Mouse (Mus musculus) liver, adult (tissue): ENCODE data around the gene Tmod2.

Experiments used
- GATA4 ChIP-seq: IDR thresholded peaks from 2 replicates; pipeline ENCODE4 v1.6.1; 2014; ENCODE audit warnings: mild to moderate bottlenecking, low read length; ENCODE audit not compliant: insufficient replicate concordance

Gene Tmod2

DNA sequence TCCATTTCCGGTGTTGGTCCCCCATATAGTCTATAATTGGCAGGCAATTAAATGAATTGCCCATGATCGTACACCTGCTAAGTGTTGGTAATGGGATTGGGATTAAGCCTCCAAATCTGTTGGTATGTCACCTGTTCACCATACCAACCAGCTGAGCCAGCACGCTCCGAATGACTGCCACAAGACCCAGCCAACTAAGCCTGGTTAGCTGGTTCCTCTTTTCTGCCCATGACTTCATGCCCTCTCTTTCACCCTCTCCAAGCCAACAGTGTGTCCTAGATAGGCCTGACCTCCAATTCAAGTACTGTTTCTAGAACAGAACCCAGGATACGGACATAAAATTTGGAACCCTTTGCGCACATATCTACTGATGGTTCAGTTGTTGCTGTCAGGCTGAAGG, 42.7 kb downstream of the Tmod2 start:
- no peak for TF ChIP-seq GATA4

DNA sequence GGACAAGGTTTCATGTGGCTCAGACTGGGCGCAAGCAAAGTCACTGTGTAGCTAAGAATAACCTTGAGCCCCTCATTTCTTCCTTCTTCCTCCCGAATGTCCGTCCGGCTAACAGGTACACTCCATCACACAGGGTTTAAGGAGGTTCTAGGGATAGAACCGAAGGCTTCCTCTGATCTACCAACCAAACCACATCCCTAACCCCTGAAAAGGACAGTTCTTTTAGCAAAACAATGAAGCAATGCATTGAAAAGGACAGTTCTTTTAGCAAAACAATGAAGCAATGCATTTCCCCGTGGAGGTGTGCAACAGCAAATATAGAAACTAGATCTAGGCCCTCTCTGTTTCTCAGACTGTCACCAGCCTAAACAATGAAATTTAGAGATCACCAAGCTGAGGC, 46.2 kb downstream of the Tmod2 start:
- TF ChIP-seq GATA4: no peak

- TF ChIP-seq GATA4: no peak
Measured at GRCm38 (mm10) chr9:75563622-75564021, 47.5 kb downstream of the Tmod2 start.

DNA sequence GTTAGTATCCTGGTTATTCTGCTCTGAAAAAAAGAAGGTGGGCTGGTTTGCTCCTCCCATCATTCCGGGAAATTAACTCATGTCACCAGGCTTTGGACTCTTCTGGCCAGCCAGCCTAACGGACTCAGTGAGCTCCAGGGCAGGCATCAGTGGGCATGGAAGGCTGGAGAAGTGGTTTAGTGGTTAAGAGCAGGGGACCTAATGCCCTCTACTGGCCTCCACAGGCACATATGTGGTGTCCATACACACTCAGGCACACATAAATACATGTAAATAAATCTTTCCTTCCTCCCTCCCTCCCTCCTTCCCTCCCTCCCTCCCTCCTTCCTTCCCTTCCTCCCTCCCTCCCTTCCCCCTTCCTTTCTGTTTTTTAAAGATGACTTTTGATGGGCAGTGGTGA, 47.9 kb downstream of the Tmod2 start:
- no peak for TF ChIP-seq GATA4

DNA sequence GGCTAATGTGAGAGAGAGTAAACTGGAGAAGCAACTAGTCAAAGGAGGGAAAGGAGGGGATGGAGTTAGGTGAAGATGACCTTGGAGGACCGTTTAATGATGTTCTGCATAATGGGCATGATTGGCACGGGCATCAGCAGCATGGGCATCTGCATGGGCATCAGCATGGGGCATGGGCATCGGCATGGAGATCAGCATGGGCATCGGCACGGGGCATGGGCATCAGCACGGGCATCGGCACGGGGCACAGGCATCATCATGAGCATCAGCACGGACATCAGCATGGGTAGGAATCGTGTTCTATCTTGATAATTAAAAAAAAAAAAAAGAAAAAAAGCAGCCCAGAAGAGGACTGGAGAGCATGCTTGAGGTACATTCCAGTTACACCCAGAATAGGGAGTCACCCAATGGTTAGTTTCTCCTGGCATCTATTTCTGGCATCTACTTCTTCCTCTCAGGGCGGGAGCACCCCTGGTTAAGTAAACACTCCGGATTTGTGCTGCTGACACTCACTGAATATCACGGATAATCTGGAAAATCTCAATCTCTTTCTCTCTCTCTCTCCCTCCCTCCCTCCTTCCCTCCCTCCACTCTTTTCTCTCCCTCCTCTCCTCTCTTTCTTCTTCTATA, 50.0 kb downstream of the Tmod2 start:
- TF ChIP-seq GATA4: no peak

DNA sequence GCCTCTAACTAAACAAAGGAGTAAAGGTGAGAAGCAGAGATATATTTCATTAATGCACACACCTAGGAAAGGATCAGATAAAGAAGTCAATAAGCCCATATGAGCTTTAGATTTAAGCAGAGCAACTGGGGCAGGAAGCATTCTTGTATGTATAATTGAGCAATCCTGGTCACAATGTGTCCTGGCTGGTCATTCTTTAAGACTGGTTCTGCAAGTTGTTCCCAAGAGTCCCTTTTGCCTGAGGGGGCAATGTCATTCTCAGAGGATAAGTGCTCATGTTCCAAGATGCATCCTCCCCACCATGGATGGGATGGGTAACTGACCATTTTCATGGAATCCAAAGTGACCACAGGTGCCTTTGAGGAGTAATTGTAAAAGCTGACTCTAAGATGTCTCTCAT, 50.8 kb downstream of the Tmod2 start:
- no peak for TF ChIP-seq GATA4

DNA sequence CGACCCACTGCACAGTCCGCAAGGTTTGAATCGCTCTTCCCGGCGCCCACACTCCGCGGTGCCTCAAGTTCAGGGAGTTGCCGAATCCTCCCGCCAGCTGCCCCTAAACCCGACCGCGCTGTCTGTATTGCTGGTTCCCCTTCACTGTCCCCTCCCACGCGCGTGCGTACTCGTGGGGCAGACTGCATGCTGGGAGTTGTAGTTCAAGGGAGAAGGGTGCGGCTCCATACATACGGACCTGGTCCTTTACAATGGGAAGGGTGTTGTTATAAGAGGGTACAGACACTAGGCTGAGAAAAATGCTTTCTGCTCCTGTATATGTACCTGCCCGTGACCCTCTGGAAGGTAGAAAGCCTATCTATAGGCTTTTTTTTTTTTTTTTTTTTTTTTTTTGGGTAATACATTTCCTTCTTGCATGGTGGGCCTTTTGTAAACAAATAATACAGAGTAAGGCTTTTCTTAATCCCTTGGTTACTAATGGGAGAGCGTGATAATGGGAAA, 51.6 kb downstream of the Tmod2 start, which contains the start of gene Tmod3:
Gene Tmod3, minus strand, starts transcription at position 146 of the 501 bp plus-strand sequence.
- TF ChIP-seq GATA4: no peak

GRCm38 (mm10) chr9:75558812-75559511, 52.2 kb downstream of the Tmod2 start:
- TF ChIP-seq GATA4: no peak

DNA sequence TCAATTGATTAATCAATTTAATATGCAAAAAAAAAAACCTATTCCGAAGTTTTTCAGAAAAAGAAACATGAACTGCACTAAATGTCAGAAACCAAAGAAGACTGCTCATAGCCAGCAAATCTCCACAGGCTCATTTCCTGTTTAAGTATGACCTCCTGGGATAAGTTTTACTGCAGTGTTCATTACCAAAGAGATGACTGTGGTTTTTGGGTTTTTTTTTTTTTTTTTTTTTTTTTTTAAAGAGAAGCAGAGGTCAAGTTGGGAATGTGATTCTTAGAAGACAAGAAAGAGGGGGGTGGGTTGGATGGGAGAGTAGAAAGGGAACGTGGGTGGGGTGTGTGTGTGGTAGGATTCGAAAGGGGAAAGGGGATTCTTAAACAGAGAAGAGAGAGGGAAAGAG, 52.8 kb downstream of the Tmod2 start:
- TF ChIP-seq GATA4: no peak

GRCm38 (mm10) chr9:75553719-75554118, 57.4 kb downstream of the Tmod2 start:
- no peak for TF ChIP-seq GATA4

- TF ChIP-seq GATA4: no peak
Measured at GRCm38 (mm10) chr9:75551342-75551741, 59.8 kb downstream of the Tmod2 start.

- TF ChIP-seq GATA4: no peak
Measured at GRCm38 (mm10) chr9:75549010-75549409, 62.1 kb downstream of the Tmod2 start.

DNA sequence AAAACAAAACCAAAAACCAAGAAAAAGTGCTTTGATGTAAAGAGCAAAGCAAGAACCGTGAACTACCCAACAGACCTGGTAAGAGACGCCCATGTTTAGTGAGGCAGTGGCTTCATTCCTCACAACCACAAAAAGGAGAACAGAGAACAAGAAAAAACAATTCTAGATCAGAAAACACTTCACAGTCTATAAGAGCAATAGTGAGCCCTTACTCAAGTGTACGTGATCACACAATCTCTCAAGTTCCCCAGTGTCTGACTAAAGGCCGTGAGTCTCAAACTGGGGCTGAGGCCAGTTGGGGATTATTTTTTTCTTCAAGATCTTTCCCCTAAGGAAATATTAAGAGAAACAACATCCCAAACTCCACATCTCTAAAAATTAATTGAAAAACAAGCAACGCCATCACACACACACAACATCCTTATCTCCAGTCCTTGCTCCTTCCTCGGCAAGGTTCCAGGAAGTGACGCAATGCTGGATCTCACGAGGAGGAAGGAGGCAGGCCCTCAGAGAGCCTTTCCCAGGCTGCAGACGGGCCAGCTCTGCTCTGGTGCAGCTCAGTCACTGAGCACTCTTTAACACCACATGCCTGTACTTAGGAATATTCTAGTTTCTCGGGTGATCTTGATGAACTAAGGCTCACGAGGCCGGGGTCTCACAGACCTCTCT, 64.1 kb downstream of the Tmod2 start:
- peak; percentile 78; the same call in 1 of the 2 replicates for TF ChIP-seq GATA4

DNA sequence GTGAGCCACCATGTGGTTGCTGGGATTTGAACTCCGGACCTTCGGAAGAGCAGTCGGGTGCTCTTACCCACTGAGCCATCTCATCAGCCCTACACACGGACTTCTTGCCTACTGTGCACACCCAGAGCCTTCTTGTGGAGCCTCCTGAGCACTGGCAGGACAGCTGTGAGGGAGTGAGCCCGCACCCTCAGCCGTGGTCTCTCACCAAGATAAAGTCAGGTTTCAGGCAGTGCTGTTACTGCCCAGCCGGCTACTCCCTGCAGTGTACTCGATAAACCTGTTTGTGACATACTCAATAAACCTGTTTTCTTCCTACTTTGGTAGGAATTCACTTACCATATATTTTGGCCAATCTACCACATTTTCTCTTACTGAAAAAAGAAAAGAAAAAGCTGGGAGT, 65.6 kb downstream of the Tmod2 start:
- TF ChIP-seq GATA4: no peak

DNA sequence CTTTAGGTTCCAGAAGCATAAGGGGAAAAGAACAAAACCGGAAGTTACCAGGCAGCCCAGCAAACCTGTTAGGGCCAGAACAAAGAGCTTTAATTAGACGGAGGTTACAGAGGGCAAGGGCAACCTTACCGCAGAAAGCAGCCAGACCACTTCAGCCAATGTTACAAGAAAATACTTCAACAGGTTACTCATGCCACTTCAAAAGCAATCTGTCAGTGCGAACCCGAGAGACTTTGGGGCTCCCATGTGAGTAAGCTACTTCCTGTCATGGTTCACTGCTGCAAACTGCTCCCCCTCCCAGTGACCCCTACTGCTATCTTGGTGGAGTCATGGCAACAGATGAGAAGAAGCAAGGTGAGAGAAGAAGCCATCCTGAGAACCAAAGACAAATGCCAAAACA, 69.6 kb downstream of the Tmod2 start:
- no peak for TF ChIP-seq GATA4

DNA sequence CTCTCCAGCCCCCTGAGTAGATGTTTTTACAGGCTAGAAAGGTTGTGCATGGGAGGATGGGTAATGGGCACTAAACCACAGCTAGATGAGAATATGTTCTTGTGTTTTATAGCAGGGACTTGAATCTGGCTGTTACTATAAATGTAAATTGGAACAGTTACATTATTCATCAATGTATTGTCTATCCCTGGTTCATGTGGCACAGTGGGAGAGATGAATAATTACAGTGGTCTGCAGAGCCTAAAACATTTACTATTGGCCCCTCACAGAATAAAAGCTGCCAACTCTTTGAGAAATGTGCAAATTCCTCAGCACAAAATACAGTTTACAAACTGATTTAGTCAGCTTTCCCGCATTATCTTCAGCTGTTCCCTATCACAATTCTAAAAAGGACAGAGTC, 74.7 kb downstream of the Tmod2 start:
- no peak for TF ChIP-seq GATA4
